ENCODE assay signal across 24 mouse cellular contexts in the genomic region with DNA sequence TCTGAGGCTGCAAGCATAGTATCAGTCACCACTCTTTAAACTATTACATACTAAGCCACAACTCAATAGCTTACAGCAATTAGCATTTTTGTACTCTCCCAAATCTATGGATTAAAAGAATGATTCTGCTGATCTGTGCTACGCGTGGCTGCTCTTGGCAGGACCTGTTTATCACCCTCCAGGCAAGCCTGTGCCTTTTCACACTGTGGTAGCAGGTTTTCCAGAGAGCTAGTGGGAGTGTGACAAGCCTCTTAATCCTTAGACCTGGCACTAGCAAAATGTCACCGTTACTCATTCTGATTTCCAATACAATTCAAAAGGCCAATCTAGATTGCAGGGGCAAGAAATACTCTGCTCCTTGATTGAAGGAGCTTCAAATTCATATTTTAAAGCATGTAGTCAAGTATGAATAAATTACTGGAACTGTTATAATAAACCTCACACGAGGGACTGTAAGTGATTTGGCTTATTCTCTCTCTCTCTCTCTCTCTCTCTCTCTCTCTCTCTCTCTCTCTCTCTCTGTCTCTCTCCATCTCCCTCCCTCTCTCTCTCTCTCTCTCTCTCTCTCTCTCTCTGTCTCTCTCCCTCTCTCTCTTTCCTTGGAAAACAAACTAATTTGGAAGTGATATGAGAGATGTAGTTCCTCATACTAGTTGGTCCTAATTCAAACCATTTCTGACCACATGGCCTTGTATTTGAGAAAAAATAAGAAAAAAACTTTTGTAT.
DNase-seq lines count a peak whose midpoint lies in the region; ATAC-seq and TF ChIP-seq lines count a peak whose summit lies in the region.
"Had no signal": no experiment of that assay in that cellular context is flagged by ENCODE, and none has a peak within 500 bp of the region (broad histone marks: within the 10 kb centered on the region; RNA-seq: fewer than 3 reads in every experiment).

No protein-coding gene starts in this region.

- no peaks in the 10 kb centered on the region for H3K36me3 ChIP-seq in forebrain, postnatal 0 days (ENCODE audit: insufficient read depth)
- H3K36me3 ChIP-seq: embryonic facial prominence, embryonic 12.5 days; G1E; limb, embryonic 12.5 days; liver, embryonic 12.5 days; neural tube, embryonic 15.5 days had no signal

- H3K4me3 ChIP-seq in forebrain, postnatal 0 days (ENCODE audit: low read depth, low read length) = no peak overlapping the region
- H3K4me3 ChIP-seq: embryonic facial prominence, embryonic 12.5 days; erythroblast, embryonic 14.5 days; heart, adult 2 months; limb, embryonic 12.5 days; liver, embryonic 12.5 days; neural tube, embryonic 15.5 days had no signal

- H3K27ac ChIP-seq in forebrain, postnatal 0 days (ENCODE audit: low read depth, low read length) = no peak overlapping the region
- H3K27ac ChIP-seq: embryonic facial prominence, embryonic 12.5 days; heart, adult 2 months; limb, embryonic 12.5 days; liver, embryonic 12.5 days; neural tube, embryonic 15.5 days had no signal

- 21% methylated on average over 4 of the region's 4 CpGs for WGBS in forebrain, postnatal 0 days

- peak; percentile 53 for ATAC-seq in forebrain, postnatal 0 days
- ATAC-seq: liver, embryonic 12.5 days had no signal

- H3K4me2 ChIP-seq in forebrain, postnatal 0 days (ENCODE audit: low read depth) = no peak overlapping the region
- H3K4me2 ChIP-seq: embryonic facial prominence, embryonic 12.5 days; limb, embryonic 12.5 days; liver, embryonic 12.5 days; neural tube, embryonic 15.5 days had no signal

- DNase-seq in cerebellum, postnatal 25 days = peak; percentile 8 to 38
- no peak for DNase-seq in cerebellum, adult 9-10 months
- peak; percentile 12 for DNase-seq in left cerebral cortex, postnatal 4 days
- no peak for DNase-seq in left cerebral cortex, adult 9 months (ENCODE audit: low spot score in 2 of 2)
- DNase-seq in forebrain, postnatal 0 days = peak; percentile 21
- peak; percentile 12 for DNase-seq in telencephalon, adult 2 months (ENCODE audit: low read depth, low spot score)
- no peak for DNase-seq in adrenal gland, postnatal 36 days
- DNase-seq in adrenal gland, postnatal 4 days (ENCODE audit: low spot score in 2 of 2) = no peak
- DNase-seq: cerebellum, adult 11 months; gastrocnemius, postnatal 14 days; heart, adult 2 months; heart, postnatal 36 days; kidney, adult 8-10 months; kidney, postnatal 25 days; lung, adult 2 months; lung, postnatal 36 days; right cerebral cortex, postnatal 25 days; thymus, adult 18-20 months had no signal

- no peak overlapping the region for H3K9ac ChIP-seq in forebrain, postnatal 0 days
- H3K9ac ChIP-seq: embryonic facial prominence, embryonic 12.5 days; limb, embryonic 12.5 days; liver, embryonic 12.5 days; neural tube, embryonic 15.5 days had no signal

- no peaks in the 10 kb centered on the region for H3K9me3 ChIP-seq in forebrain, postnatal 0 days (ENCODE audit: low read length)
- H3K9me3 ChIP-seq: embryonic facial prominence, embryonic 12.5 days; G1E; limb, embryonic 12.5 days; liver, embryonic 12.5 days; neural tube, embryonic 15.5 days had no signal

- intact Hi-C loops in left cerebral cortex, postnatal 4 days (cut with DNase I) = no loop called here

- no peaks in the 10 kb centered on the region for H3K27me3 ChIP-seq in forebrain, postnatal 0 days (ENCODE audit: insufficient read depth, low read length)
- H3K27me3 ChIP-seq: embryonic facial prominence, embryonic 12.5 days; limb, embryonic 12.5 days; liver, embryonic 12.5 days; neural tube, embryonic 15.5 days had no signal

- H3K4me1 ChIP-seq in forebrain, postnatal 0 days (ENCODE audit: insufficient read depth) = no peaks in the 10 kb centered on the region
- H3K4me1 ChIP-seq: embryonic facial prominence, embryonic 12.5 days; limb, embryonic 12.5 days; liver, embryonic 12.5 days; neural tube, embryonic 15.5 days had no signal

- no peak for TF ChIP-seq CTCF in forebrain, postnatal 0 days (IDR thresholded peaks at IDR 0.05; ENCODE audit: low read depth)

Comparison
In these comparisons a context has a peak if more than half of its experiments do, and no peak if none do; other contexts are left out.
1. DNase-seq: peak in cerebellum, postnatal 25 days (2 of 2), left cerebral cortex, postnatal 4 days (single experiment), forebrain, postnatal 0 days (single experiment) and telencephalon, adult 2 months (single experiment); none in cerebellum, adult 9-10 months (single experiment), left cerebral cortex, adult 9 months (0 of 2), adrenal gland, postnatal 36 days (0 of 2) and adrenal gland, postnatal 4 days (0 of 2).